Mouse (Mus musculus): Measurements from ENCODE around the gene Pxt1. TPM values are rescaled to one million over a fixed set of nuclear protein-coding genes. Genes with fewer than 3 reads are reported as not detected.

Gene Pxt1
- polyA plus RNA-seq, 1 experiment from 2014 or later = 0.21 TPM

GRCm38 (mm10) chr17:28967021-28967610 is 23.5 kb upstream of the Pxt1 start:
- peaks cover 99% of the 10 kb centered on the region for H3K36me3 ChIP-seq
- H3K4me1 ChIP-seq = 0 out of 2 replicates have a peak, but pooled peaks cover 2% of the 10 kb centered on the region
- H3K4me3 ChIP-seq = no peak overlapping the region
- no peaks in the 10 kb centered on the region for H3K27me3 ChIP-seq (ENCODE audit: insufficient read depth, poor library complexity, severe bottlenecking)
- no peak for DNase-seq (ENCODE audit: low spot score)
- 73% methylated on average over 11 of the region's 11 CpGs for WGBS
- no peaks in the 10 kb centered on the region for H3K9me3 ChIP-seq
- no peak overlapping the region for H3K27ac ChIP-seq

GRCm38 (mm10) chr17:28961596-28961995 is 18.0 kb upstream of the Pxt1 start:
- Histone ChIP-seq H3K4me1 (peaks cover 20% of the 10 kb centered on the region), H3K4me3 (no peak overlapping the region), H3K27me3 (ENCODE audit: insufficient read depth, poor library complexity, severe bottlenecking) (no peaks in the 10 kb centered on the region), H3K9me3 (no peaks in the 10 kb centered on the region), H3K27ac (no peak overlapping the region), H3K36me3 (peaks cover 69% of the 10 kb centered on the region)
- WGBS = 88% methylated on average over 10 of the region's 10 CpGs
- no peak for DNase-seq (ENCODE audit: low spot score)

GRCm38 (mm10) chr17:28960597-28960996 is 17.0 kb upstream of the Pxt1 start:
- no peaks in the 10 kb centered on the region for H3K27me3 ChIP-seq (ENCODE audit: insufficient read depth, poor library complexity, severe bottlenecking)
- WGBS = 52% methylated on average over 10 of the region's 10 CpGs
- no peak for DNase-seq (ENCODE audit: low spot score)
- H3K36me3 ChIP-seq = peaks cover 62% of the 10 kb centered on the region
- peaks cover 20% of the 10 kb centered on the region for H3K4me1 ChIP-seq
- H3K4me3 ChIP-seq = peak overlapping the region; percentile 15; the same call in 1 of the 2 replicates
- H3K9me3 ChIP-seq = no peaks in the 10 kb centered on the region
- peak overlapping the region; percentile 36; the same call in 1 of the 2 replicates for H3K27ac ChIP-seq

GRCm38 (mm10) chr17:28954416-28954815 is 10.8 kb upstream of the Pxt1 start:
- Histone ChIP-seq H3K36me3 (peaks cover 24% of the 10 kb centered on the region), H3K27ac (no peak overlapping the region), H3K4me3 (no peak overlapping the region), H3K9me3 (no peaks in the 10 kb centered on the region), H3K4me1 (peaks cover 31% of the 10 kb centered on the region), H3K27me3 (ENCODE audit: insufficient read depth, poor library complexity, severe bottlenecking) (no peaks in the 10 kb centered on the region)
- no peak for DNase-seq (ENCODE audit: low spot score)
- WGBS = 94% methylated on average over 9 of the region's 9 CpGs

- Histone ChIP-seq H3K27me3 (ENCODE audit: insufficient read depth, poor library complexity, severe bottlenecking) (no peaks in the 10 kb centered on the region), H3K27ac (peak overlapping the region; percentile 98), H3K4me1 (peaks cover 31% of the 10 kb centered on the region), H3K36me3 (peaks cover 19% of the 10 kb centered on the region), H3K4me3 (peak overlapping the region; percentile 81), H3K9me3 (no peaks in the 10 kb centered on the region)
- 15% methylated on average over 9 of the region's 9 CpGs for WGBS
- DNase-seq (ENCODE audit: low spot score) = no peak
These were observed 9.6 kb upstream of the Pxt1 start for GRCm38 (mm10) chr17:28953251-28953650.

- peaks cover 13% of the 10 kb centered on the region; the same call in 1 of the 2 replicates for H3K36me3 ChIP-seq
- H3K27ac ChIP-seq = peak within 1 kb of the TSS; percentile 98
- WGBS = under 1% methylated on average over 79 of the region's 80 CpGs
- peak within 1 kb of the TSS; percentile 81 for H3K4me3 ChIP-seq
- H3K9me3 ChIP-seq = no peaks in the 10 kb centered on the region
- H3K27me3 ChIP-seq (ENCODE audit: insufficient read depth, poor library complexity, severe bottlenecking) = no peaks in the 10 kb centered on the region
- DNase-seq (ENCODE audit: low spot score) = peak; percentile 96
- peaks cover 25% of the 10 kb centered on the region for H3K4me1 ChIP-seq
These were observed 8.5 kb upstream of the Pxt1 start, which contains the start of gene Kctd20 for GRCm38 (mm10) chr17:28951831-28952799. Gene Kctd20, plus strand, starts transcription at chr17:28951950.

GRCm38 (mm10) chr17:28950751-28951150 is 7.1 kb upstream of the Pxt1 start:
- peaks cover 25% of the 10 kb centered on the region for H3K4me1 ChIP-seq
- no peak overlapping the region for H3K4me3 ChIP-seq
- no peak for DNase-seq (ENCODE audit: low spot score)
- no peaks in the 10 kb centered on the region for H3K27me3 ChIP-seq (ENCODE audit: insufficient read depth, poor library complexity, severe bottlenecking)
- no peaks in the 10 kb centered on the region for H3K9me3 ChIP-seq
- peaks cover 8% of the 10 kb centered on the region; the same call in 1 of the 2 replicates for H3K36me3 ChIP-seq
- 71% methylated on average over 4 of the region's 4 CpGs for WGBS
- H3K27ac ChIP-seq = peak overlapping the region; percentile 98

- DNase-seq (ENCODE audit: low spot score) = no peak
- H3K4me3 ChIP-seq = no peak overlapping the region
- no peak overlapping the region for H3K27ac ChIP-seq
- no peaks in the 10 kb centered on the region for H3K9me3 ChIP-seq
- H3K27me3 ChIP-seq (ENCODE audit: insufficient read depth, poor library complexity, severe bottlenecking) = no peaks in the 10 kb centered on the region
- H3K4me1 ChIP-seq = peaks cover 15% of the 10 kb centered on the region
- 81% methylated on average over 4 of the region's 4 CpGs for WGBS
- no peaks in the 10 kb centered on the region for H3K36me3 ChIP-seq
These were observed 5.0 kb upstream of the Pxt1 start for GRCm38 (mm10) chr17:28948661-28949060.

GRCm38 (mm10) chr17:28947011-28947939 is 3.6 kb upstream of the Pxt1 start:
- Histone ChIP-seq H3K27ac (no peak overlapping the region), H3K9me3 (no peaks in the 10 kb centered on the region), H3K27me3 (ENCODE audit: insufficient read depth, poor library complexity, severe bottlenecking) (no peaks in the 10 kb centered on the region), H3K36me3 (no peaks in the 10 kb centered on the region), H3K4me3 (no peak overlapping the region), H3K4me1 (peaks cover 9% of the 10 kb centered on the region; the same call in 1 of the 2 replicates)
- WGBS = 85% methylated on average over 19 of the region's 19 CpGs
- no peak for DNase-seq (ENCODE audit: low spot score)

- WGBS = 91% methylated on average over 7 of the region's 7 CpGs
- no peaks in the 10 kb centered on the region for H3K4me1 ChIP-seq
- H3K27ac ChIP-seq = no peak overlapping the region
- no peaks in the 10 kb centered on the region for H3K9me3 ChIP-seq
- H3K27me3 ChIP-seq (ENCODE audit: insufficient read depth, poor library complexity, severe bottlenecking) = no peaks in the 10 kb centered on the region
- H3K4me3 ChIP-seq = no peak overlapping the region
- H3K36me3 ChIP-seq = no peaks in the 10 kb centered on the region
- no peak for DNase-seq (ENCODE audit: low spot score)
These were observed 841 bp upstream of the Pxt1 start for GRCm38 (mm10) chr17:28944481-28944880.

- WGBS = 72% methylated on average over 10 of the region's 11 CpGs
- no peaks in the 10 kb centered on the region for H3K4me1 ChIP-seq
- H3K27me3 ChIP-seq (ENCODE audit: insufficient read depth, poor library complexity, severe bottlenecking) = no peaks in the 10 kb centered on the region
- peak; percentile 88 for DNase-seq (ENCODE audit: low spot score)
- H3K36me3 ChIP-seq = no peaks in the 10 kb centered on the region
- H3K9me3 ChIP-seq = no peaks in the 10 kb centered on the region
- no peak overlapping the region for H3K4me3 ChIP-seq
- H3K27ac ChIP-seq = no peak overlapping the region
These were observed 1.5 kb downstream of the Pxt1 start for GRCm38 (mm10) chr17:28942101-28942500.

- 90% methylated on average over 25 of the region's 25 CpGs for WGBS
- Histone ChIP-seq H3K27me3 (ENCODE audit: insufficient read depth, poor library complexity, severe bottlenecking) (no peaks in the 10 kb centered on the region), H3K36me3 (no peaks in the 10 kb centered on the region), H3K9me3 (no peaks in the 10 kb centered on the region), H3K4me3 (no peak overlapping the region), H3K4me1 (no peaks in the 10 kb centered on the region), H3K27ac (no peak overlapping the region)
- no peak for DNase-seq (ENCODE audit: low spot score)
These were observed 2.7 kb downstream of the Pxt1 start for GRCm38 (mm10) chr17:28940776-28941555.

Measured in heart, embryonic 10.5 days (tissue).